Mouse (Mus musculus) adrenal gland, postnatal 25 days (tissue): ENCODE results near the gene Kcnab2. TPM values are rescaled to one million over a fixed set of nuclear protein-coding genes. Genes with fewer than 3 reads are reported as not detected.

ENCODE experiments used
- DNase-seq: peaks from one replicate; pipeline ENCODE4 v3.0.0; 2021; ENCODE audit warnings: mixed read lengths
- total RNA-seq: library from RNA; stranded (reverse); gene quantifications from 2 replicates; pipeline ENCODE4 v1.2.3, GENCODE M21; 2021

The Kcnab2 gene
- total RNA-seq, 1 experiment from 2014 or later: 4.4 TPM

DNA sequence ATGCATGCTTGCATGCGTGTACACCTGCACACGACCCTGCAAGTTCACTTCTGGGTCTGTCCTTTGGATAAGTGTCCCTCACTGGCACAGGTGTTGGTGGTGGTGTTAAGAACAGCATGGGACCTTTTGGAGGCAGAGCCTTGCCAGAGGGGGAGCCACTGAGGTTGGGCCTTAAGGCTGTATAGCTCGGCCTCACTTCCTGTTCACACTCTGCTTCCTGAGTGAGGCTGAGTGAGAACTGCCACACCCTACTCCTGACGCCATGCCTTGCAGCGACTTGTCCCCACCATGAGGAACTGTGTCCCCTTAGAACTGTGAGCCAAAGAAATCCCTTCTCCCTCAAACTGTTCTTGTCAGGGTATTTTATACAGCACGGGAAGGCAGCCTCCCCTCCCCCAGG lies 26.3 kb downstream of the Kcnab2 start:
- no peak for DNase-seq

DNA sequence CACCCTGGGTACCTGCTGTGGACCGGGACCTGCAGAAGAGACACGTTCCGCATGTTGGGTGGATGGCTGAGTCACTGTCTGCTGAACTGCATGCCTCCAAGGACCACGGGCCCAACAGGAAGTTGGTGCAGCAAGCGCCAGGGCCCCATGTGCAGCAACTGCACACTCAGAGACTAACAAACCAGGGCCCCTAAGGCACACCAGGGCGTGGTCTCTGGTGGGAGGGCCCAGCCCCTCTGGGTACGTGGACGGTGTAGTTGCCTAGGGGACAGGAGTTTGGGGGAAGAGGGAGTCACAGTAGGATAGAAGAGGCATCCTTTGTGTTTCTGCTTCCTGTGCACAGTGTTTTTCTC lies 29.0 kb downstream of the Kcnab2 start:
- no peak for DNase-seq

DNA sequence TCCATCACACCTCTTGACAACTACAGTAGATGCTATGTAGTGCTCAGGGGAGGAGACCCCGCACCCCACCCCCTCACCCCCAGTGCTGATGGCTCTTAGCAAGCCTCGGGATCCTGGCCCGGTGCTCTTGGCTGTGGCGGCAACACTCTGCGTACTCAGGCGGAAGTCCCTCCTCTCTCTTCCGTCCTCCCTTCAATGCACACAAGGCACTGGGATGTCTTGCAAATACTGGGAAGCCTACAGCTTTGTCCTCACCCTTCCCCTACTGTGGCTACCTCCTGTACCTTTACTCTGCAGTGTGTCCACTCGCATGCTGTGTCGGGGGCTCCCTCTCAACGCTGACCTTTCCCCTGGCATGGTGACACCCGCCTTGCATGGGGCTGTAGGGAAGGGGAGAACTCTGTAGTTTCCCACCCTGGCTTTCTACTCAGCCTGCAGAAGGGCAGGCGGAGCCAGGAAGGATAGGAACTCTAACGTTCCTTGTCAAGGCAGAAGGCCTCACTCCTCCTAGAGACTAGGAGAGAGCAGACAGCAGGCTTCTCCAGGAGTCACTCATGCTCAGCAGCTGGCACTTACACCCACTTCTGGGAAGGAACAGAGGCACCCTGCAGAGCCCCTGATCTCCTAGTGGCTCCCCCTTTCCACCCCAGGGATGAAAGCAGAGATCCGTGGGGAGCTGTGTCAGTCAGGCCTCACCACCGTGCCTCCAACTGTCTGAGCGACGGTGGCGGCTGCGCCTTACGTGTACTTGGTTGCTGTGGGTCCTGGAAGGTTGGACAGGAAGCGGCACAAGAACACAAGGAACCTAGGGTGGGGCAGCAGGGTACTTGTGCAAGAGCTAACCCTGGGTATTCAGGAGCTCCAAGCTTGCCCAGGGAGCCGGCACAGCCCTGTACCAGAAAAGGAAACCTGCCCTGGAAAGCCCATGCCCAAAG lies 29.7 kb downstream of the Kcnab2 start:
- no peak for DNase-seq

DNA sequence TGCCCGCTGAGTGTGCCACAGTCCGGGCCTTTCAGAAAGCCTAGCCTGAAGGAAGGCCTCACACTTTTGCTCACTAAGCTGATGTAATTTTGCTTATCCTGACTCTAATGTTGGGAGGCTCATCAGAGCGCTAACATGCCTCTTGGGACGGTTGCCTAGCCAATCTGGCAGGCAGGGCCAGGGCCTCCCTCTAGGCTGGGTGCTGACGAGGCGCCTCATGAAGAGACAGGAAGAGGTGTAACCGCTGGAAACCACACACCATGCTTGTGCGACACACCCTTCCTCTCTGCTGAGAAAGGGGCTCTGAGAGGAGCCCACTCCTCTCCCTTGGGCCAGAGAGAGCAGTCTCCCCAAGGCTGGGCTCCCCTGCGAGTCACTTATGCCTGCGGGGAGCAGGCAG lies 31.5 kb downstream of the Kcnab2 start:
- DNase-seq: no peak

DNA sequence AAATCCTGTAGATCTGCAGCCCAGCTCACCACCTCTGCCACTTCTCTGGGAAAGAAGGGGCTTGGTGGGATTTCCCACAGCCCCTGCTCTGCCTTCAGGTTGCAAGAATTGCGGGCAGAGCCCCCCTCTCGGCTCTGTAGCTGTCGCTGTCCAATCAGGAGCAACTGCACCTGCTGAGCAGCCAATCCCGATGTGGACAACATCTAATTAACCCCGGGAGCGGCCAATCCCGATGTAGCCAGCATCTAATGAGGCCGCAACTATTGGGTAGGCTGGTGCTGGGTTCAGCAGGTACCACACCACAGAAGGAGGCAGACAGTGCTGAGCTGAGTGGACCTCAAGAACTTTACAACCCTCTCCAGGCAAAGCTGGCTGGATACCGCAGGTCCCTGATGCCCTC lies 36.1 kb downstream of the Kcnab2 start:
- DNase-seq: no peak

DNA sequence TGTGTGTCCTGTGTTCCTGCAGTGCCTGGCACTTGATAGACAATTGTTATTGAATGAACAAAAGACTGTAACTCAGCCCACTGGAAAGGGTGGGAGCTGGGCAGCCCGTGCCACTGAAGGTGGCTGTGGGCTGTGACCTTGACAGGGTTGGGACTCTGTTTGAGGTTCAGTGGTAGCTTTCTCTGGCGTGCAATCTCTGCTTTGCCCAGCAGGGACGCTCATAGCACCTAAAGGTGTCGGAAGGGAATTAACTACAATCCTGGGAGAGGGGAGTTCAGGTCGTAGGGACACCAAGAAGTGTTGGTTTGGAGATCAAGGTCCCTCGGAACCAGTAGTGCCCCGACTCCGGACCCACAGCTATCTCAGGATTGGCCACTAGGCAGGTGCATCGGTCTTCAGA lies 36.8 kb downstream of the Kcnab2 start:
- DNase-seq: no peak

DNA sequence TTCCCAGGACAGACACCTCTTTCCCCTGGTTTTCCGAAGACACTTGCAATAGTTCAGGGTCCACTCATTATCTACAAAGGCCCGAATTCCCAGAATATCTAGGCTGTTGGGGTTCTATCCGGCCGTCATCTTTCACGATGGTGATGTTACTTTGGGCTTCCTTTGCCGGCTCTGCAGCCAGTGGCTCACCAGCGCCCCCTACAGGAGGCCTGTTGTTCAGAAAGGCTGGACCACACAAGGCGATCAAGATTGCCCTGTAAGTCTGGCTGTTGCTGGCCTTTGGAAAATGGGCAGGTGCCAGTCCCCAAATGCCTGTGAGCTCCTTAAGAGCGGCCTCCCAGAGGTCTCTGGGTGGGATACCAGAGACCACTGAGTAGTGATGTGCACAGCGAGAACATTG lies 42.4 kb downstream of the Kcnab2 start:
- peak; percentile 82 for DNase-seq

DNA sequence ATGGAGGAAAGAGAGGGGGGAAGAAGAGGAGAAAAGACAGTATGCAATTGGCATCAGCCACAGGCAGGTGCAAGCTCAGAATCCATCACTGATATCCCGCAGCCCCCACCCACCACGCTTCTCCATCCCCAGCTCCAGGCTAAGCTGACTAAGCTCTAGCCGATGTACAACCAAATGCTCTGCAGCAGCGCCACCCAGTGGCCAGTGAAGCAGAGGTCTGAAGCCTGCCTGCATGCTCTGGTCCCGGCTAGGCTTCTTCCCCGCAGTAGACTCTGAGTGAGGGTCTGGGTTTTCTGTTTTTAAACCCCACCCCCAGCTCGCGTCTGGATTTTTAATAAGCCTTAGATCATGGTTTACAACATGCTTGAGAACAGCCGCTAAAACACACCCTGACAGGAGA lies 42.8 kb downstream of the Kcnab2 start:
- DNase-seq: peak; percentile 92

DNA sequence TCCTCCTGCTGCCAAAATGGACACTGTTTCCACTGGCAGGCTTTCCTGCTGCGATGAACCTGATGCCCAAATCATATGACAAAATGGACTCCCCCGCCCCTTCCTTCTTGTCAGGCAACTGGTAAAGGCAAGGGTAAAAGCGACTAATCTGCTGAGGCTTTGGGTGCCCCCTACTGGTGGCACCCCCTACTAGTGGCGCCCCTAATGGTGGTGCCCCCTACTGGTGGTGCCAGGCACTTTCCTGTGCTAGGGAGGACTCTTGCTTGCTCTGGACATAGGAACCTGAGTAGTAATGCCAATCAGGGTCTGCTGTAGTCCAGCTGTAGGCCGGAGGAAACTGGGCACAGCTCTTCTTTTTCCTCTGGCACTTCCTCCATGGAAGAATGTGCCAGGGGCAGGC lies 45.4 kb downstream of the Kcnab2 start:
- DNase-seq: peak; percentile 54

DNA sequence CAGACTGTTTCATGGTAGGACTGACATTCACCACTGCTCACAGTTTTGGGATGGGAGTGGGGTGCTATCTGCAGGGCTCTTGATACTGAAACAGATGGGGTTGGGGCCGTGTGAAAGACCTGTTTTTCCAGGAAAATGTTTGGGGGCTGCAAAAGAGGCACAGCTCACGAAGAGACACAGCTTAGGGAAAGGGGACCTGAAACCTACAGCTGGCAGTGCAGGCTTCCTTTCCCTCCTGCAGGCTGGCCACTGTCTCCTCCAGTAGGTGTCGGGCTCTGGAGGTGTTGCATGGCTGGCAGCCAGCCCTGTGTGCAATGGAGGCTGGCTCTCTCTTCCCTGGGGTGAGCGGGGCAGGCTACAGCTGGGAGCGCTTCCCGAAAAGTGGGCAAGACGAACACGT lies 49.4 kb downstream of the Kcnab2 start:
- DNase-seq: no peak

DNA sequence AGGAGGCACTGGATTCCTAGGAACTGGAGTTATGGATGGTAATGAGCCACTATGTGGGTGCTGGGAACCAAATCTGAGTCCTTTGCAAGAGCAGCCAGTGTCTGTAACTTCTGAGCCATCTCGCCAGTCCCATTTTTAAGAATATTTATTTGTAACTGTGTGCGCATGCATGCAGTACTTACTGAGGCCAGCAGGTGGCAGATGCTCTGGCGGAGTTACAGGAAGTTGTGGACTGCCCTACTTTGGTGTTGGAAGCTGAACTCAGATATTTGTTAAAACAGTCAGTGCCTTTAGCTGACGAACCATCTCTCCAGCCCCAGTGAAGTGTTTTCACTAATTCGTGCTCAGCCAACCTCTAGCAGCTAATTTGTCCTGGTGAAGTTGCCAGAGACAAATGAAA lies 52.7 kb downstream of the Kcnab2 start:
- no peak for DNase-seq

DNA sequence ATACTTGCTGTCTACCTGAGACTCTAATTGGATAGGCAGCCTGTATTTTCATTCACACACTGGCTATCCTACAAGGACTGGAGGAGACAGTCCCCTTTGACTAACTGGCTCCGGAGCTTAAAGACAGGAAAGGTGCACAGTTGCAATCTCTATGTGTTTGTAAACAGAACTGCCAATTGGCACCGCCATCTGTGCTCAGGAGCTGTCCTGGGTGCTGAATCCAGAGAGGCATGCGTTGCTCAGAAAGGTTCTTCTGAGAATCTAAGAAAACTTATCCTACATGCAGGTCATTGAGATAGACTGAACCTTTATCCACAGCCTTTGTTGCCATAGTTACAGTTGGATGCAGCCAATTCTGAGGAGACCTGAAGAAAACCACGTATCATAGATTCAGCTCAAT lies 53.3 kb downstream of the Kcnab2 start:
- peak; percentile 58 for DNase-seq

DNA sequence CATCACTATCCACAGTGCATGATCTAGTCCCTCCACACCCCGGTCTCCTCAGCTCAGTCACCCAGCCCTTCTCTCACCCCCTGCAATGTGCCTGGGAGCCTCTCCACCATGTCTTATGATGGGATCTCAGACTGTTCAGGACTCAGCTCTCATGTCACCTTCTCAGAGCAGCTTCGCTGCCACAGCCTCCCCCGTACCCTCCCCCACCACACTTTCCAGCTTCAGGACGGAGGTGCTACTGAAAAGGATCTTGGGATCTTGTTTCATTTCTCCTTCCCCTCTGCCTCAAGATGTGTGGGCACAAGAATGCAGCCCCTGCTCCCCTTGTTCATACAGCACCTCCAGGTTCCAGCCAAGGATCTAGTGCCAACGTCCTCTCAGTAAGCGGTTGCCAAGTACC lies 54.1 kb downstream of the Kcnab2 start:
- DNase-seq: no peak

DNA sequence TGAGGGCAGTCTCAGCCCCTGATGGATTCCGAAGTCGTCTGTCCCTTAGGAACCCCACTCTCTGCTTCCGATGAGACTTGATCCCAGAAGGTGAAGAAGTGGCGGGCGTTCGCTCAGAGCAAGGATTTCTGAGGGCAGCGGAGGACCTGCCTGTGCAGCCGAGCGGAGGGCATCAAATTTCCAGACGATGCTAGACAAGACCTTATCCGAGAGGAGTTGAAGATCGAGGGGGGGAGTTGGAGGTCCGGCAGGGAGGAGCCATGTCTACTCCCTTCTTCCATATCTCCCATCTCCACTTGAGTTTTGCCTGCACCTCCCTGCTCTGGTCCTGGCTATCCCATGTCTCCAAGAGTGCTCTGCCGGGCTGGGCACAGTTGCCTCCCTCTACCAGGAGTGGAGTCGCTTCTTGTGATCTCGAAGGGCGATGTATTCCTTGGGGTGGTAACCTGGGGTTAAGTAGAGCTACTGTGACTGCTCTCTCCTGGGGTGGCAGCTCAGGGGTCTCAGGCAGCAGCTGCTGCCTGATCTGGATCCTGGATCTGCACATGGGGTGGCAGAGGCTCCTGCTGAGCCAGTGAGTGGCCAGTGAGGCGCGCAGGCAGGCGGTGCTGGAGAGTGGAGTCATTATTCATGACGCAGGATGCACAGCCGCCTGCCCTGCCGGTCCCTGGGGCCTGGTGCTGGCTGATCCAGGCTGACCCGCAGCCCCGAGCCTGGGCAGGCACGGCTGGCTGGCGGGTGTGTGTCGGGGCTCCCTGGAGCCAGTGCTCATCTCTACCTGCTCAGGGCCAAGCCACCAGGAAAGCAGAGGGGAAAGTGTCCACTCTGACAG lies 59.2 kb downstream of the Kcnab2 start:
- DNase-seq: no peak

DNA sequence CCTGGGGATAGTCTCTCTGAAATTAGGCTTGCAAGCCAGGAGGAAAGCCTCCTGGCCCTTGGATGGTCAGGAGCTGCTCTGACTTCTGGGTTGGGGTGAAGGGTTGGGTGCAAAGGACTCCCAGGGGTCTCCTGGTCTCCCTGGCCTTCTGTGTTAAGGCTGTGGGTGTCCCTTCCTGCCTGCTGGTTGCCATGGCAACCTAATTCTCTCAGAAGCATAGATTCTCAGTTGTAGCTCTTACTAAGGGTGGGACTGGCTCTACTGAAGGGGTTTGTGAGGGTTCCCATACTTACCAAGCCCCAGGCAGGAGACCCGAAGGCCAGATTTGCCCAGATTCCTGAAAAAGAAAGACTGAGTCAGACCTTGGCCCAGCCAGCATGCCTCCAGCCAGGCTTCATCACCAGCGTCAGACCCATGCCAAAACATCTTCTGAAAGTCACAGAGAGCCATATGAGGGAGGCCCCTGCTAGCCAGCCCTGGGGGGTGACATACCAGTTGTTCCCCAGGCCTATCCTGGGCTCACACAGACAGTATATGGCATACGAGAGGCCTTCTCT lies 65.1 kb downstream of the Kcnab2 start:
- DNase-seq: no peak

DNA sequence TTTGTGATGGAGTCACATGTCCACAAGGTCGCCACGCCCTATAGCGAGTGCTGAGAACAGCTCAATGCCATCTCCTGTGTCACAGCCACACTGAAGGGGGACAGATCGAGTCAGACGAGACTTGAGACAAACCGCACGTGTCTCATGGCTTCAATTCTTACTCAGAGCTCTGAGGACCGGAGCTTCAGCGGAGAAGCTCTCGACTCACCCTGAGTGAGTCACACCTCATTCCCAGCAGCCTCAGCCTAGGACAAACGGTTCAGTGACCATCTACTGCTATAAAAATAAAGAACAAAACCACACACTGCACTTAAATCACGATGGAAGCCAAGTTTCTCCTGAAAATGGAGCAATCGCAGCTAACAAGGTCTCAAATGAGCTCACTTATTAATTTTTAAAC lies 66.7 kb downstream of the Kcnab2 start:
- DNase-seq: no peak

DNA sequence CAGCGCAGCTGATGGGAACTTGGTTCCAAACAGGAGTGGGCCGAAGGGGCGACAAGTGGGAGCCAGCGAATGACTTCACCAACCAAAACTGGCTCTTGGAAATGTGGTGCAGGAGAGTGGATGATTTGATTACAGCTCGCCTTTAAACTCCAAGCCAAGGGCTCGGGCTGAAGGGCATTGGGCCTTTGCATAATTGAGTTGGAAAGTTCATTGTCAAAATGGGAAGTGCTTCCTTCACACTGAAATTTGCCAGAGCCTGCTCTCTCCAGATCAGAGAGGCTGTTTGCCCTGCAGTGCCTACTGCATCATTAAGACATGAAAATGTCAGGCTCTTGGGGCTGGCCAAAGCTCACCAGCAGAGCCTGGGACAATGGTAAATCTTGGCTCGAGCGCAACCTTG lies 71.1 kb downstream of the Kcnab2 start:
- no peak for DNase-seq

DNA sequence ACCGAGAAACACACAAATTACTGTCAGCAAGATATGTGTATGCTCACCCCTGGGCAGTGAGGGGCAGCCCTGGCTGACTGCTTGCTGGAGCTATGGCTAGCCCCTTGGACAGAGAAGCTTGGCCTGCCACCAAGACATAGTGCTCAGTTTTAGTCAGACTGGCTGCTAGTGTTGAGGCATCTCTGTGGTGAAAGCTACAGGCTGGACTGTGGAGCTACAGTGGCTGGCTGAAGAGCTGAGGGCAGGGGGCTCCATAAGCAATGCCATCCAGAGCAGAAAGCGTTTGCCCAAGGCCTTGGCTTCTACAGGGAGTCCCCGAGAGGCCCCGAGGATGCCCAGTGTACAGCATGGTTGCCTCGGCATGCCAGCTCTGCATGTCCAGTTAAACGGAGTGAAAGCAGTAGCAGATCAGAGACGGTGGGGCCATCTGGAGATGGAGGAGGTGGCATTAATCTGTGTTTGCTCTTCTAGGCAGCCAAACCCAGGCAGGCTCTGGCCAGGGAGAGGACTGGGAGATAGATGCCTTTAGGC lies 71.9 kb downstream of the Kcnab2 start:
- no peak for DNase-seq

DNA sequence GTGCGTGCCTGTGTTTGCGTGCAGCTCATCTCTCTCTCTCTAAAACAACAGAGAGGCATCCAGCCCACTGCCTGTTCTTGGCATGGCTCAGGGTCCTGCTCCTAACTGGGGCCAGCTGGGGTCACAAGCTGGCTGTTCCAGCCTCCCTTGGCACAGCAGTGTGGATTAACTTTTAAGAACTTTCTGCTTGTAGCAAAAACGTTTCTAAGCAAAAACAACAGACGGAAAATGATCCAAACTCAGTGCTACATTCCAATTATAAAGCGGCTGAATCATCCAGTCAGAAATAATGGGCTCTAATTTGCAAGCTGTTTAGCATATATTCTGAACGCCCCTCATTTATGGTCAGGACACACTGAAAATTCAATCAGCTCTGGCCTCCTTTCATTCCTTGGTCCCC lies 72.5 kb downstream of the Kcnab2 start:
- no peak for DNase-seq

DNA sequence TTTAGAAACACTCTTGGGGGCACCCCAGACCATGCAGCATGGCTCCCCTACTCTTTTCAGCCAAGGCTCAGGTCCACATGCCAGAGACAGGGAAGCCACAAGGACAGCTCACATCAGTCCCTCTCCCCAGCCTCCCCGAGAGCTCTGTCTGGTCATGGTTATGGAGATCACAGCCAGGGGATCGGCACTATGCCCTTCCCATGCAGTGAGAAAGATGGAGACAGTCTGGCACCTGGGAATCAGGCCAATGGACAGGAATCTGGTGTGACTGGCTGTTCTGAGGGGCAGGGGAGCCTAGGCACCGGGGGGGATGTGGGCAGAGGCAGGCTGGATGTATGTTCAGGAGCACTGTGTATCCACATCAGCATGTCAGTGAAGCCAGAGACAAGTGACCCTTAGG lies 78.7 kb downstream of the Kcnab2 start:
- no peak for DNase-seq

DNA sequence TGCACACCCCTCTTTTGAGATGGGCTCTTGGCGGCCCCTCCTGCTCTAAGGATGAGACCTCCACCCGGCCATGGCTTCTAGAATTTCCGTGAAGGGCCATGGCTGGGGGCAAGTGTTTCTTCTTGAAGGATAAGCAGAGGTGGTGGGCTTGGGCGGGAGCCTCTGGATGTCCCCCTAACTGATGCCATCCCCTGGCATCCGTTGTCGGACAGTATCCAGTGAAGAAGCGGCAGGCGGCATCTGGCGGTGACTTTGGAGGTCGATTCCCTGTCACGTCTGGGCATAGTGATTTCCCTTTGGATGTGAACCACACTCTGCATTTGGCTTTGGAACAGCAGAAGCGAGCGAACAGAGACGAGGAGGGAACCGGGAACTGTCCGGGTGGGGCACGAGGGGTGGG lies 85.0 kb downstream of the Kcnab2 start:
- DNase-seq: no peak

DNA sequence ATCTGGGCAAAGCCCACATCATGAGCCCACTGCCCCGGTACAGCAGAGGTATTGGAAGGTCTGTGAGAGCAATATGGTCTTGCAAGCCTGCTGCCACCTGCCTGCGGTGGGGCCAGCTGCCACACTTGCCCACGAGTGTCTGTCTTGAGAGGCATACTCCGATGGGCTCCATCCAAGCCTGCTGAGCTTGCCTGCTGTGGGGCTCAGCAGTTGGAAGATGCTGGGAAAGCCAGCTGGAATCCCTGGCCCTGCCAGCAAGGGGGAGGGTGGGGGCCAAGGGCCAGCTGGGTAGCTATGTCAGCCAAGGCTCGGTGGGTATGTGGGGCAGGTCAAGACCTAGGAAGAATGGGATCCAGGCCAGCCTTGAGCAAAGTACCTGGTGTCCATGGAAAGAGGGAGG lies 85.5 kb downstream of the Kcnab2 start:
- no peak for DNase-seq

DNA sequence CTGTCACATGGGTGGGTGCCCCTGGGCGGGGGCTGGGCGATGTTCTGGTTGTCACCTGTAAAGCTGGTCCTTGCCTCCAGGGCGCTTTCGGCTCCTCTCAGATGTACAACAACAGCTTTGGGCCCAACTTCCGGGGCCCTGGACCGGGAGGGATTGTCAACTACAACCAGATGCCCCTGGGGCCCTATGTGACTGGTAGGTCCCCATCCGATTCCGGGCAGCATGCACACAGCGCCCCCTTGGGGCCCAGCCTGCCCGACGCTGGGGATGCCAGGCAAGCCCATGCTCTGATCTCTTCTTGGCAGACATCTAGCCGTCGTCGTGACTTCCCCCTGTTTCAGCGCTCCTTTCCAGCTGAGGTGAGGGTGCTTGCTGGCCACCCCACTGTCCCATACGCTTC lies 92.0 kb downstream of the Kcnab2 start:
- peak; percentile 24 for DNase-seq
